Mouse (Mus musculus) liver, adult 2 months (tissue): ENCODE measurements around the gene Flt3.

ENCODE experiments used
- CTCF ChIP-seq: fragments of 200-500 bp; IDR thresholded peaks from 2 replicates; pipeline ENCODE4 v1.5.1; 2011; ENCODE audit warnings: low read depth, low read length, control low read depth
- POLR2A ChIP-seq: fragments of 200-500 bp; IDR thresholded peaks from 2 replicates; pipeline ENCODE4 v1.6.1; 2011; ENCODE audit warnings: low read length, control low read depth; ENCODE audit not compliant: insufficient read depth; ENCODE audit errors: extremely low read depth

DNA sequence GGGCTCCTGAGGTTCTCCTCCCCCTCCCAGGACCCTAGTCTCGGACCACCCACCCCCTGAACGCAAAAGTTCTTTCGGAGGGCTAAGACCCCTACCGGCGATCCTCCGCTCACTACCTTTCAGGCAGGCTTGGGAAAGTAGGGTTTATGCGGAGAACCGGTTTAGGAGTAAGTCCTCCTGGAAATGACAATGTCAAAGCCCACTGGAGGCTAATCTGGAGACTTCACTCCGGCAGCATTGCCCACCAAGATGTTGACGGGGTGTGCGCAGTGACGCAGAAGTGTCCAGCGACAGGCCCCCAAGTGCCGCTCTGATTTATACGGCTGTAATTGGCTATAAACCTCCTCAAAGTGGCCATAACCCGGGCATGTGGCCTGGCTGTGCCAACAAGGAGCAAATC is 95.1 kb downstream of the Flt3 start:
- TF ChIP-seq CTCF = no peak
- TF ChIP-seq POLR2A = no peak
